ENCODE assay signal across 7 mouse cellular contexts in genomic region chr9:119093419-119094295, GRCm38 (mm10). TPM values are rescaled to one million over a fixed set of nuclear protein-coding genes. Genes with fewer than 3 reads are reported as not detected.
DNase-seq lines count a peak whose midpoint lies in the region; ATAC-seq and TF ChIP-seq lines count a peak whose summit lies in the region.

Gene Plcd1 (minus strand): TSS chr9:119093502.

- H3K9me3 ChIP-seq in embryonic facial prominence, embryonic 13.5 days = no peaks in the 10 kb centered on the region
- no peaks in the 10 kb centered on the region for H3K9me3 ChIP-seq in limb, embryonic 11.5 days (ENCODE audit: control insufficient read depth, low read length)
- H3K9me3 ChIP-seq in midbrain, embryonic 12.5 days = no peaks in the 10 kb centered on the region
- no peaks in the 10 kb centered on the region for H3K9me3 ChIP-seq in stomach, embryonic 15.5 days

- DNase-seq in adrenal gland, postnatal 4 days (ENCODE audit: low spot score in 2 of 2) = peak; percentile 53 to 59
- peak; percentile 96 for DNase-seq in heart, adult 2 months
- DNase-seq in kidney, adult 2 months = peak; percentile 95
- peak; percentile 86 for DNase-seq in limb, embryonic 11.5 days (ENCODE audit: low spot score)

- TF ChIP-seq CTCF in heart, adult 2 months (IDR thresholded peaks at IDR 0.05) = peak; percentile 51
- TF ChIP-seq CTCF in kidney, adult 2 months (conservative IDR thresholded peaks at IDR 0.05; ENCODE audit: insufficient read depth, insufficient read length, low read depth, low read length) = no peak

- peak; percentile 70; the same call in 1 of the 2 replicates for ATAC-seq in embryonic facial prominence, embryonic 13.5 days (ENCODE audit: insufficient number of reproducible peaks, insufficient read depth, low FRiP score, low TSS enrichment, low read depth)
- ATAC-seq in limb, embryonic 11.5 days (ENCODE audit: insufficient number of reproducible peaks, low FRiP score, low TSS enrichment, low read depth) = peak; percentile 82
- peak; percentile 75 for ATAC-seq in midbrain, embryonic 12.5 days (ENCODE audit: low FRiP score, low read depth)
- ATAC-seq in stomach, embryonic 15.5 days (ENCODE audit: insufficient read depth, low FRiP score, low read depth) = peak; percentile 82

- peak within 1 kb of the TSS; percentile 72 for H3K27ac ChIP-seq in embryonic facial prominence, embryonic 13.5 days
- peak within 1 kb of the TSS; percentile 95 for H3K27ac ChIP-seq in heart, adult 2 months
- peak within 1 kb of the TSS; percentile 40 for H3K27ac ChIP-seq in kidney, adult 2 months (ENCODE audit: insufficient read depth, low read depth, low read length)
- H3K27ac ChIP-seq in limb, embryonic 11.5 days (replicated peaks; ENCODE audit: low read depth, low read length) = no peak within 1 kb of the TSS
- no peak within 1 kb of the TSS for H3K27ac ChIP-seq in midbrain, embryonic 12.5 days (replicated peaks)
- peak within 1 kb of the TSS; percentile 79 for H3K27ac ChIP-seq in stomach, embryonic 15.5 days

- peak; percentile 77 for TF ChIP-seq POLR2A in heart, adult 2 months (IDR thresholded peaks at IDR 0.05; ENCODE audit: insufficient read depth, low read depth, low read length)
- peak; percentile 33 for TF ChIP-seq POLR2A in kidney, adult 2 months (IDR thresholded peaks at IDR 0.05; ENCODE audit: low read depth, low read length)

- H3K79me2 ChIP-seq in heart, adult 2 months (replicated peaks; ENCODE audit: control insufficient read depth, insufficient read depth, low read length) = no peaks in the 10 kb centered on the region

- H3K4me2 ChIP-seq in embryonic facial prominence, embryonic 13.5 days = peak within 1 kb of the TSS; percentile 90
- H3K4me2 ChIP-seq in limb, embryonic 11.5 days (ENCODE audit: low read depth, severe bottlenecking) = peak within 1 kb of the TSS; percentile 88
- H3K4me2 ChIP-seq in midbrain, embryonic 12.5 days (replicated peaks) = peak within 1 kb of the TSS; percentile 70
- peak within 1 kb of the TSS; percentile 75 for H3K4me2 ChIP-seq in stomach, embryonic 15.5 days

- peak within 1 kb of the TSS; percentile 76 for H3K9ac ChIP-seq in embryonic facial prominence, embryonic 13.5 days
- H3K9ac ChIP-seq in heart, adult 2 months (ENCODE audit: low read depth, low read length) = peak within 1 kb of the TSS; percentile 85
- H3K9ac ChIP-seq in limb, embryonic 11.5 days (ENCODE audit: low read length) = peak within 1 kb of the TSS; percentile 32
- peak within 1 kb of the TSS; percentile 64 for H3K9ac ChIP-seq in midbrain, embryonic 12.5 days (replicated peaks)
- H3K9ac ChIP-seq in stomach, embryonic 15.5 days = peak within 1 kb of the TSS; percentile 38; the same call in 1 of the 2 replicates

- H3K4me1 ChIP-seq in embryonic facial prominence, embryonic 13.5 days = peaks cover 39% of the 10 kb centered on the region
- peaks cover 8% of the 10 kb centered on the region for H3K4me1 ChIP-seq in heart, adult 2 months (ENCODE audit: control insufficient read depth, insufficient read depth, low read length)
- H3K4me1 ChIP-seq in kidney, adult 2 months (ENCODE audit: control insufficient read depth, insufficient read depth, low read length) = peaks cover 7% of the 10 kb centered on the region; the same call in 1 of the 2 replicates
- H3K4me1 ChIP-seq in limb, embryonic 11.5 days (ENCODE audit: control insufficient read depth, insufficient read depth, low read length) = peaks cover 16% of the 10 kb centered on the region
- H3K4me1 ChIP-seq in midbrain, embryonic 12.5 days = peaks cover 24% of the 10 kb centered on the region
- H3K4me1 ChIP-seq in stomach, embryonic 15.5 days = peaks cover 27% of the 10 kb centered on the region

- peak within 1 kb of the TSS; percentile 64 for H3K4me3 ChIP-seq in embryonic facial prominence, embryonic 13.5 days
- H3K4me3 ChIP-seq in heart, adult 2 months = peak within 1 kb of the TSS; percentile 79
- H3K4me3 ChIP-seq in kidney, adult 2 months (ENCODE audit: insufficient read depth, low read depth, low read length) = peak within 1 kb of the TSS; percentile 56
- H3K4me3 ChIP-seq in limb, embryonic 11.5 days (ENCODE audit: low read depth, low read length) = peak within 1 kb of the TSS; percentile 42
- H3K4me3 ChIP-seq in midbrain, embryonic 12.5 days = peak within 1 kb of the TSS; percentile 55
- H3K4me3 ChIP-seq in stomach, embryonic 15.5 days (replicated peaks) = peak within 1 kb of the TSS; percentile 52

- H3K27me3 ChIP-seq in embryonic facial prominence, embryonic 13.5 days = peaks cover 22% of the 10 kb centered on the region
- H3K27me3 ChIP-seq in heart, adult 2 months (ENCODE audit: control insufficient read depth, insufficient read depth, low read length) = no peaks in the 10 kb centered on the region
- no peaks in the 10 kb centered on the region for H3K27me3 ChIP-seq in kidney, adult 2 months (replicated peaks; ENCODE audit: control insufficient read depth, insufficient read depth, low read length)
- peaks cover 10% of the 10 kb centered on the region; the same call in 1 of the 2 replicates for H3K27me3 ChIP-seq in limb, embryonic 11.5 days (ENCODE audit: control insufficient read depth, insufficient read depth, low read length)
- H3K27me3 ChIP-seq in midbrain, embryonic 12.5 days = peaks cover 60% of the 10 kb centered on the region
- H3K27me3 ChIP-seq in stomach, embryonic 15.5 days (replicated peaks) = no peaks in the 10 kb centered on the region

- intact Hi-C loops in heart, adult 2 months (cut with DNase I) = no loop called here

- no peaks in the 10 kb centered on the region for H3K36me3 ChIP-seq in embryonic facial prominence, embryonic 13.5 days
- no peaks in the 10 kb centered on the region; the same call in 1 of the 2 replicates for H3K36me3 ChIP-seq in heart, adult 2 months (ENCODE audit: control insufficient read depth, insufficient read depth, low read length)
- H3K36me3 ChIP-seq in kidney, adult 2 months (ENCODE audit: control insufficient read depth, insufficient read depth, low read length) = no peaks in the 10 kb centered on the region
- no peaks in the 10 kb centered on the region for H3K36me3 ChIP-seq in limb, embryonic 11.5 days (ENCODE audit: control insufficient read depth, insufficient read depth, low read length)
- H3K36me3 ChIP-seq in midbrain, embryonic 12.5 days = no peaks in the 10 kb centered on the region
- no peaks in the 10 kb centered on the region for H3K36me3 ChIP-seq in stomach, embryonic 15.5 days

- 9% methylated on average over 39 of the region's 45 CpGs for WGBS in embryonic facial prominence, embryonic 13.5 days
- WGBS in heart, adult 2 months = 11% methylated on average over 45 of the region's 45 CpGs
- WGBS in kidney, adult 2 months = 20% methylated on average over 43 of the region's 45 CpGs
- 13% methylated on average over 35 of the region's 45 CpGs for WGBS in limb, embryonic 11.5 days
- 9% methylated on average over 45 of the region's 45 CpGs for WGBS in midbrain, embryonic 12.5 days
- 10% methylated on average over 45 of the region's 45 CpGs for WGBS in stomach, embryonic 15.5 days

- TF ChIP-seq EP300 in heart, adult 2 months (IDR thresholded peaks at IDR 0.05; ENCODE audit: insufficient read depth, low read depth, low read length) = no peak

RNA-seq across cellular contexts. Expression of gene Plcd1, which starts in this region (rescaled TPM):
- 10 to 100 TPM in 1 of 2 experiments, 1 to 10 TPM in 1; 9.7 to 12.7 TPM for total RNA-seq in adrenal gland, postnatal 4 days (2021)
- 29.1 and 30.9 TPM in 2 replicates for polyA plus RNA-seq in embryonic facial prominence, embryonic 13.5 days (2015; fragmentation: Nextera tagmentation; extraction: Ambion mirVana)
- 10 to 100 TPM; 14.5 to 16.6 TPM for total RNA-seq in heart, adult 2 months (2021)
- 32.2 and 39.4 TPM in 2 replicates for polyA plus RNA-seq in heart, adult 2 months (2012; rRNA removed)
- polyA plus RNA-seq in kidney, adult 2 months (2012; rRNA removed) = 11.3 and 11.8 TPM in 2 replicates
- polyA plus RNA-seq in limb, embryonic 11.5 days (2014; fragmentation: Nextera tagmentation; extraction: Ambion mirVana) = 18.8 and 22.0 TPM in 2 replicates
- 22.4 and 31.9 TPM in 2 replicates for polyA plus RNA-seq in midbrain, embryonic 12.5 days (2016; fragmentation: Nextera tagmentation; extraction: Ambion mirVana)
- 39.4 and 50.5 TPM in 2 replicates for polyA plus RNA-seq in stomach, embryonic 15.5 days (2015; fragmentation: Nextera tagmentation; extraction: Ambion mirVana)

Comparison
In these comparisons a context has a peak if more than half of its experiments do, and no peak if none do; other contexts are left out.
1. H3K27ac ChIP-seq: peak in embryonic facial prominence, embryonic 13.5 days (single experiment), heart, adult 2 months (single experiment), kidney, adult 2 months (single experiment) and stomach, embryonic 15.5 days (single experiment); none in limb, embryonic 11.5 days (single experiment) and midbrain, embryonic 12.5 days (single experiment).
2. H3K9ac ChIP-seq: peak in every context shown above with its lines; median percentile 85 in heart, adult 2 months; 76 in embryonic facial prominence, embryonic 13.5 days; 64 in midbrain, embryonic 12.5 days; 38 in stomach, embryonic 15.5 days; 32 in limb, embryonic 11.5 days.
3. Peak in every context shown above with its lines, with median percentiles within 50 percentile points of each other: DNase-seq, ATAC-seq, H3K4me2 ChIP-seq and H3K4me3 ChIP-seq.